Mouse (Mus musculus): Measurements from ENCODE around the gene Srgap2. TPM values are rescaled to one million over a fixed set of nuclear protein-coding genes. Genes with fewer than 3 reads are reported as not detected.

The Srgap2 gene
- polyA plus RNA-seq, 1 experiment = 16.3 TPM

DNA sequence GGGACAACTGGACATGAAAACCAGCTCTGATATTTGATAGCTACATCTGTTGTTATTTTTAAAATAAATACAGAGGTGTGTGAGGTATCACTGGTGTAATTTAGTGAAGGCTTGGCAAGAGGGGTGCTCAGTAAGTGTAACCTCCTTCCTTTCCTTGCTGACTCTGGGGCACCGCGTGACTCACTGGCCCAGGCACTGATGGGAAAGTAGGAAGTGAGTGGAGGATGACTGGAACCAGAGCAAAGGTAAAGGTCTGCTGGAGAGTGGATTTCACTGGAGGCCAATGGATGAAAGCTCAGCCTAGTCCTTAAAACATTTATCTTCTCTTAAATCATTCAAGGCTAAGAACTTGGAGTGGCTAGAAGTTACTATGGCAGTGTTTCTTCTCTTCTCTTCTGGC is 226.4 kb downstream of the Srgap2 start:
- no peak for TF ChIP-seq GATA1 (IDR thresholded peaks at IDR 0.05; ENCODE audit: low read length)

DNA sequence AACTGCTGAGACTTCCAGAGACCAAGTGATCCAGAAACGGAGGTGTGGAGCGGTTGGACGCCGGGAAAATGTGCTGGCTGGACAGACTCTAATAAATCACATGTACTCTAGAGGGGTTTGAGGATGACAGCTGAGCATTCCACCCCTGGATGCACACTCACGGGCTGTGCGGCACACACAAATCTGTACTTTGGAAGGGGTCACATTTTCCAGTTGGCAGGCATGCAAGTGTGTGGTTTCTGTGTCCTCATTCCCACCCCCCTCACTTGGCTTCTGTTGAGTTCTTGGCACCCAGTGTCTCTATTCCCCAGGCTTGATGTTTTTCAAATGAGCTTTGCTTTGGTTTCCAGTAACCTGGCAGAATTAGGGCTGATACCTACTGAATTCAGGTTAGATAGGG is 227.4 kb downstream of the Srgap2 start:
- no peak for TF ChIP-seq GATA1 (IDR thresholded peaks at IDR 0.05; ENCODE audit: low read length)

DNA sequence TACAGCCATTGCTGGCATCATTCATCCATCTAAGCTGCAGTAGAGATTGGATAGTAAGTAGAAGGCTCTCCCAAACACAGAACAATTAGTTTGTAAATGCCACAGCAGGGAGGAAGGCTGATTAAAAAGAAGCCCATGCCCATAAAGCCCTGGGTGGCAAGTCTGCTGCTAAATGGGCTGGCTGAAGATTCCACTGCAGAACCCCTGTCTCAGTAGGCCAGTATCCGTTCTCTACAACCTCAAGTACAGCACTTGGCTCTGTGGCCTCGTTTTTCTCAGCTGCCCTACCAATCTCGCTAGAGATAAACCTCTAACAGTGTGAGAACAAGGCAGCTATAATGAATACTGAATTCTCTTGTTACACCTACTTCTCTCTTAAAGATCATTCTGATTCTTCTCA is 227.9 kb downstream of the Srgap2 start:
- TF ChIP-seq GATA1 (IDR thresholded peaks at IDR 0.05; ENCODE audit: low read length) = no peak

DNA sequence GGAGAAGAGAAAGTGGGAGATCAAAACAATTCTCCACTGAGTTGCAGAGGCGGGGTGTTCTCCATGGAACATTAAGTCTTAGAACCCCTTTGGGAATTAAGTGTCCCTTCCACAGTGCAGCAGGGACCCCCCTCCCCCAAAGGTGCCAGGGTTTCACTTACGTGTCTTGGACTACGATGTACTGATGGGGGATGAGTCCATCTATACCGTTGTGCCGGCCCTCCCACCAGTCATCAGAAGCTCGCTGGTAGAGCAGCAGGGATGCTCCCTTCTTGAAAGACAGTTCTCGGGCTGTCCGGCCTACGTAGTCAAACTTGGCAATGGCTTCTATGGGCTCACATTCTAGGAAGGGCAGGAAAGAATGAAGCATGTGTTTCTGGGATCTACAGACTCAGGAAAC is 229.0 kb downstream of the Srgap2 start:
- TF ChIP-seq GATA1 (IDR thresholded peaks at IDR 0.05; ENCODE audit: low read length) = no peak

DNA sequence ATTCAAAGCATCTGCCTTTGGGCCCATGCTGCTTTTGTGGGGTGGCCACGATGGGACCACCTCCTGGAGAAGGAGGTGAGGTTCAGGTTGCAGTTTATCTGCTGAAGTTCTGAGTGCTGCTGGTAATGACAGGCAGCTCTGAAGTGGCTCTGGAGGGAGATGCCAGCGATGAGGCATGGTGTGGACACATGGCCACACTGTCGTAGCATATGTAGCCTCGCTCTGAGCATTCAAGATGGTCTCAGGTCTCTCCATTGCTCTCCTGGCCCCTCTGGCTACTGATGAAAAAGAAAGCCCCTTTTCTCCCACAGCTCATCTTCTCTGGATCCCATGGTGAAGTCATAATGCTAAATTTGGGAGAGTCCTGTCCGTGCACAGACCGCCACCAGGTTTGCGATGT is 230.4 kb downstream of the Srgap2 start:
- TF ChIP-seq GATA1 (IDR thresholded peaks at IDR 0.05; ENCODE audit: low read length) = no peak

DNA sequence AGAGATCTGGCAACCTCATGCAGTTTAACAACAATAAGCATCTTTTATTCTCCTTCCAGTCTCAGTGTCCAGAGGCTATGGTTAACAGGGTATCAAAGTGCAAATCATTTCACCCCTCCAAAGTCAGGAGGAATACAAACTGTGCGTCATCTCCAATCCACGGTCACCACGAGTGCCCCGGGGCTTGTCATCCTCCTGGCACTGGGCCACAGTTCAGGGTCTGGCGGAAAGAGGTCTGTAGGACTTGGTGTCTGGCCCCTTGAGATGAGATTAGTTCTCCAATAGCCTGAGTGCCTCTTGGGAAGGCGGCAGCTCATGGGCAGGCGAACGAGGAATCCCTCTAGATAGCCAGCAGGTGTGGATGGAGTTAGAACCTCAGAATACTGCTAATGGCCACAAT is 232.0 kb downstream of the Srgap2 start:
- TF ChIP-seq GATA1 (IDR thresholded peaks at IDR 0.05; ENCODE audit: low read length) = no peak

DNA sequence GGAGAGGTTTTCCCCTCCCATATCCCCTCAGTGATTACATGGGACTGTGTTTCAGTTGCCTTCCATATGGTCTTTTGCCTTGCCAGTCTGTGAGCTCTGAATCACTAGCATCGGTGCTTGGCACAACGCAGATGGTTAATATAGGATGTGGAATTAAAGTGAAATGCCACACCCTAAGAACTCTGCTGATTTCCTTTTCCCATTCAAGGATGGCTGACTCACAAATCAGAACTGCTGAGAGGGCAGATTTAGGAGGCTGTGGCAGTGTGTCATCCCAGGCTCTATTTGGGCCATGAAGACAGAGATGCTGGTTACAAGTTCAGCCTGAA is 233.3 kb downstream of the Srgap2 start:
- TF ChIP-seq GATA1 (IDR thresholded peaks at IDR 0.05; ENCODE audit: low read length) = no peak

DNA sequence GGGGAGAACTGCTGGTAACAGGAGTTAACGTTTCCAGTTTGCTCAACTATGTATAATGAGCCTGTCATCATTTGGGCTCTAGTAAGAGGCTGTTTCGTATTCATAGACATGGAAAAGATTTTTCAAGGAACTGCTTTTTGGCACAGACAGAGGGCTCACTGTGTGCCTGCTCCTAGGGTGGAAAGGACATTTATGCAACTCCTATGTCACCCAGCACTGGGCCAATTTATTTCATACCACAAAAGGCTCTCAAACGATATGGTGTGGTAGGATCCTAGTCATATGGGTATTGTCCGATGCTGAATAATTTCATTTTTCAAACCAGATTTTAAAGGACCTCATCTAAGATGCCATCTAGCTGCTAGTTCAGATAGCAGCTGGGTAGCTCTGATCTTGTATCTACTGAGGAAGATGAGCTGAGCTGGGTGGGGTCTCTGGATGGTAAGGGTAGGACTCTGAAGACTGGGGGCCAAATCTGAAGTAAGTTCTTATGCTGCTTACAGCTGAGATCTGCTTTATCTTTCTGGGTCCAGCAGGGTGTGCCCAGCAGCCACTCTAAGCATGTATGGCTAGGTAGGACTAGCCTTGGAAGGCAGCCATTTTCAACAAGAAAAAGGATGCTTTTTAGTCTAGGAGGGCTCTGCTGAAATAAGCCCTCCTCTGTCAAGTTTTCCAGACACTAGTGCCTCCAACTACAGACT is 233.8 kb downstream of the Srgap2 start:
- no peak for TF ChIP-seq GATA1 (IDR thresholded peaks at IDR 0.05; ENCODE audit: low read length)

DNA sequence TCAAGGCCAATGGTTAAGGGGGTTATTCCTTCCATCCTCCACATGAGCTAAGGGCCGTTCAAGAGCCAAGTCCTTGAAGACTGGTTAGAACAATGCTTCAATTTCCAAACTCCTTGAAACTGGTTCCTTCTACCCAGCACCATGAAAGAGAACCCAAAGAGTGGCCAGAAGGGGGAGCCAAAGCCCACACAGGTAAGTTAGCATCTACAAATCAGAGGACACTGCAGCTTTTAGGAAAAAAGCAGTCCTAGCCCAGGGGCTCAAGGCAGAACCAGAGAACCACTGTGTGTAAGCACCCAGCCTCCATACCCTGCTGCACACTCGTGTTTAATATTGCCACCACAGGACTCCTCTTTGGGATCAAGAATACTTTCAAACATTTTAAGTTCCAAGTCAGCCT is 236.5 kb downstream of the Srgap2 start:
- no peak for TF ChIP-seq GATA1 (IDR thresholded peaks at IDR 0.05; ENCODE audit: low read length)

DNA sequence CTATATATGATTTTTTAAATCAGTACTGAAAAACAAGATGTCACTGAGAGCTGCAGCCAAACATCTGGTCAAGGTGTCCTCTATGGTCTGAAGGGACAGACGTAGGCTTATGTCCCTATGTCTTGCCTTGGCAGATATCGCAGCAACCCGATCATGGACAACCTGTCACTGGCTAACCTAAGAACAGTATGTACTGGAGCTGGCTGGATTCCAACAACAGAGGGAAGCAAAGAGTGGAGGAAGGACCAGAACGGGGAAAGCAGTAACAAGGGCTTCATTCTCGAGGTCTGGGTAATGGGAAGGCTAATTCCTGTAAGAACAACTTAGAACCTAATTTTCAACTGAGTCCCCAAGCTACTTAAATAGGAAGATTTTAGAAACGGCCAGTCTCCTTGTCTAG is 238.2 kb downstream of the Srgap2 start:
- TF ChIP-seq GATA1 (IDR thresholded peaks at IDR 0.05; ENCODE audit: low read length) = no peak

DNA sequence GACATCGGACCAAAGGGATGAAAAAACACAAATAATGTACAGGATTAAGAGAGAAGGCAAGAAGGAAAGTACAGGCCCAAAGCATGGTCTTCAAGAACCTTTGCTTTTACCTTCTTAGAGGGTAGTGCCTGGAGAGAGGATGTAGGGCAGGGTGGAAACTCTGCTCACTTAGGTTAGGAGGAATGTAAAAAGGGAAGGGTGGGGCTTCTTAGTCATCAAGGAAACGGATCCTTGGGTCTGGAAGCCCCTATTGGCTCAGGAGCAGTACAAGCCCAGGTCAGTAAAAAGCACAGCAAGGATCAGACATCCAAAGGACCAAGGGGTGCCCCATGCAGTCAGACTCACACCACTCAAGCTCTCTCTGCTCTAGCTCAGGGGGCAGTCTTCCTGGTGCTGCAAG is 239.9 kb downstream of the Srgap2 start:
- TF ChIP-seq GATA1 (IDR thresholded peaks at IDR 0.05; ENCODE audit: low read length) = no peak

DNA sequence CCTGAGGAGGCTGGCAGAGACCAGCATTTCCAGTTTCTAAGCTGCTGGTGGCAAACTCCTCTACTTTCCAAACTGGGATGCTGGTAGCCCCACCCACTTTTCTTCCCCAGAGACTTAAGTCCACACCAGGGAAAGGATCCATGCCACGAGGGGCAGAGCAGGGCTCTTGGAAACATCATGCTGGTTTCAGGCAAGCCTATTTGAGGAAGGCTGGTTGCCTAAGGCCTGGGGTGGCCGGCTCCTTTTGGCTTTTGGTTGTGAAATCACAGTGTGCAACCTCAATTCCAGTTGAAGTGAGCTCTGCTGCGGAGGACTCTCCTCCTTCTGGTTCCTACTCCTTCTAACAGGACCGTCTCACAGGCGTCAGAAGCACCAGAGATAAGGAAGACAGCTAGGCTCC is 240.3 kb downstream of the Srgap2 start:
- no peak for TF ChIP-seq GATA1 (IDR thresholded peaks at IDR 0.05; ENCODE audit: low read length)

DNA sequence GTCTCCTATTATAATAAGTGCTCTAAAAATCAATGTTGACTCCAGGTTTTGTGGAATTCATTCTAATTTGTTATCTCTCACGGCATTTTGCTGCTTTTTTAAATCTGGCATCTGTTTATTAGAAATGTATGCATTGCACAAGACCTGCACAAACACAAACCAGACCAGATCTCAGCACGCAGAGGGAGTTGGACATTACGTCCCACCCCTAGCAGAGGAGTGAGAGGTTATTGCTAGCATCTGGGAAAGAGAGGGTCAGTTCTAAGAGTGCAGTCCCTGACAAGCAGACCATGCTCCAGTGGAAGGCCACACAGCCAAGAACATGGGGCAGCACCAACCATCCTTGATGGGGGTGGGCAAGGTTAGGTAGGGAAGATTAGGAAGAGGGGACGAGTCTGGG is 242.5 kb downstream of the Srgap2 start:
- TF ChIP-seq GATA1 (IDR thresholded peaks at IDR 0.05; ENCODE audit: low read length) = no peak

DNA sequence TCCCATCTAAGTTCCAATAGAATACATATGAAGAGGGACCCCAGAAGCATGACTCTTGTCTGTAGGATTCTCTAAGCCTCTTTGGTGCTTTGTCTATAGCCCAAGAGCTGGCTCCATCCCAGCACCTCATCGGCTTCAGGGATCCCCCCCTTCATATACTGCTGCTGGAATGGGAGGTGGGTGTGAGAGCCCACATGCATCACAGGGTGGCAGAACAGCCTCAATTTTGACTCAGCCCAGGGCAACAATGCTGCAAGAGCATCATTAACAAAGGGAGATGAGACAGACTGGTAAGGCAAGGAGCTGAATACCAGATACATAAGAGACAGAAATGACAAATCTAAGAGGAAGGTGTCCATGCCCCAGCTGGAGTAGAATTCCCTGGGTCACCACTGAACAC is 243.0 kb downstream of the Srgap2 start:
- no peak for TF ChIP-seq GATA1 (IDR thresholded peaks at IDR 0.05; ENCODE audit: low read length)

DNA sequence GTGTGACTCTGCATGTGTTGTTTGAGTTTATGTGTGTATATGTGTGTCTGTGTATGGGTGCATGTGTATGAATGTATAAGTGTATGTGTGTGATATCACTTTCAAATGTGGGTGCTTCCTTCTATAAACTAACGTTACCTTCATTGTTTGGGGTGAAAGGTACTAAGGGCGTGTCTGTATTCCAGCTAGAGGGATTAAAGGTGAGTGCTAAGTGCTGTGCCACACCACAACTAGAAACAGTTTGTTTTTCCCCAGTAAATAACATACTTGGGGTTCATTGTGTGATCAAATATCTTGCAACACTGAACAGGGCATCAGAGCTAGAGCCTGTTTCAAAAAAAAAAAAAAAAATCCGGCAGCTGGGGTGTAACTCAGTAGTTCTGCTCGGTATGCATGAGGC is 245.4 kb downstream of the Srgap2 start:
- TF ChIP-seq GATA1 (IDR thresholded peaks at IDR 0.05; ENCODE audit: low read length) = no peak

DNA sequence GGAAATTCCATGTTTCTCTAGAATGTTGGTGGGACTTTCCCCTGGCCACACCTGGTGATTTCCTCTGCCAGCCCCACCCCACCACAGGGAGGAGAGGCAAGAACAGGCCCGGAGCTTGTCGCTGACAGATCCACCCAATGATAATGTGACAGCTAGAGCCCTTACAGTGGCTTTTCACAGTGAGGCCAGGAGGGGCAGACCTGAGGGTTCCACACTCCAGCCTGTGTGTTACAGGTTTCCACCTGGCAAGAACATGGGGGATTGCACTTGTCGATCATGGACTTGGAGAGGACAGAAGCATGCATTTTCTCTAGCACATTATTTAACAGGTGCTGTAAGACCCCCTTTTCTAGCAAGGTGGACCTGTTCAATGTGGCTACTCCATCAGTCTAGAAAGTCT is 246.9 kb downstream of the Srgap2 start:
- TF ChIP-seq GATA1 (IDR thresholded peaks at IDR 0.05; ENCODE audit: low read length) = no peak

DNA sequence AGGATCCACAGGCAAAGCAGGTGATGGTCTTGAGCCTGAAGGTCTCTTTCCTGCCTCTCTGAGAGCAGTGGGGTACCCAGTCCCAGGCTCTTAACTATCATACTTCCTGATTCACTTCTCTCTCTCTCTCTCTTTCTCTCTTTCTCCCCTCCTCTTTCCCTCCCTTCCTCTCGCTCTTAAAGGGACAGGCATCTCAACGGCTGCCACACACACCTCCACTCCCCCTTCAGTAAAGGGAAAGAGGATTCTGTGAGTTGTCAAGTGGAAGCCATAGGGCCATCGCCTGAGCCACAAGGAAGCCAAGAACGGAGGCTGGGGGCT is 247.7 kb downstream of the Srgap2 start, which contains the start of gene Ikbke:
Ikbke (minus strand) TSS at position 151 of the 321 bp plus-strand sequence.
- TF ChIP-seq GATA1 (IDR thresholded peaks at IDR 0.05; ENCODE audit: low read length) = no peak

Data from G1E-ER4 (cell line).